Mouse (Mus musculus) cortical plate, adult 2 months (tissue): ENCODE results near the gene Kcnj6.

ENCODE experiments used
- CTCF ChIP-seq: fragments of 200-500 bp; IDR thresholded peaks from 2 replicates; pipeline ENCODE4 v1.5.1; 2011; ENCODE audit warnings: mild to moderate bottlenecking, control low read depth, low read length; ENCODE audit not compliant: insufficient read depth; ENCODE audit errors: extremely low read depth
- POLR2A ChIP-seq: fragments of 200-500 bp; IDR thresholded peaks from 2 replicates; pipeline ENCODE4 v1.6.1; 2011; ENCODE audit warnings: mild to moderate bottlenecking, low read length, control low read depth; ENCODE audit not compliant: insufficient read depth; ENCODE audit errors: extremely low read depth

- TF ChIP-seq POLR2A = no peak
- TF ChIP-seq CTCF = no peak
These were observed 108.9 kb downstream of the Kcnj6 start for GRCm38 (mm10) chr16:94888554-94888953.
